Mouse (Mus musculus) T-helper 17 cell (primary cell): ENCODE measurements around the gene Spg20.

ENCODE experiments used
- in situ Hi-C, 2 experiments: fragments of 300-600 bp; cut with MboI, MseI; formaldehyde crosslinking; loops; 1 replicate in 1 of 2; 2 replicates in 1 of 2; pipeline ENCODE4 v1.15.1; 2025; ENCODE audit warnings: high pct_unique_total_duplicates in 2 of 2

Gene Spg20

DNA sequence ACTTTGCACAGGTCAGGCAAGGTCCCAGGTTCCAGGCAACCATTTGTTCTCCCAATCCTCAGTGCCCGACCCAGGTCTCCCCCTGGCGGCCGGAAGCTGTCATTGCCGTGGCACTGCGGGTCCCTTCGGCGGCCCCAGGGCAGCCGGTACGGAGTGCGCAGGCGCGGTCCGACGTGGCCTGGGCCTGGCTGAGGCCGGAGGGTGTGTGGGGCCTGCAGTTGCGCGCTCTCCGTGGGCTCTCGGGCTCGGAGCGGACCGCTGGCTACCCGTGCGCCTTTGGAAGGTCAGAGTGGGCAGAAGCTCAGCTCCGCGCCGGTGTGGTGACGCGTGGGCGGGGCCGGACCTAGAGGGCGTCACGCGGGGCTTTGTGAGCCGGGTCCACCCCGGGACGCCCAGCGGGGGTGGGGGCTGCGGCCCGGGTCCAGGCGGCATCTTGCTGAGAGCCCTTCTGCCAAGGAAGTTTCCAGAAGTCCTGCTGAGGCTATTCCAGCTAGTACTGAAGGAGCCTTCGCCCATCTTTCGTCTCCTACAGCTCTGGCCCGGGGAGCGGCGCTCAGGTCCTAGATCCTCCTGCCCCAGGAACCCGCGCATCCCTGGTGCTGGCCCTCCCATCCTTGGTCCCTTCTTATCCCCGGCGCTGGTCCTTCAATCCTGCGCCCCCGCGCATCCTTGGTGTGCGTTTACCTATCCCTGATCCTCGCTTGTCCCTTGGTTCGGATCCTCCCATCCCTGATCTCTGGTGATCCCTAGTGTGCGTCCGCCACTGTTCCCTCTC is at the start of gene Spg20:
Gene Spg20 (plus strand): TSS at position 174 of the 775 bp plus-strand sequence.
- in situ Hi-C loops = loop anchor here (10.0 to 25.0 kb wide), 2 partner anchors 297 to 1650 kb away; partner anchors contain the start of genes Nhlrc3 (in 1 of the 2) and Proser1 (in 1 of the 2)

DNA sequence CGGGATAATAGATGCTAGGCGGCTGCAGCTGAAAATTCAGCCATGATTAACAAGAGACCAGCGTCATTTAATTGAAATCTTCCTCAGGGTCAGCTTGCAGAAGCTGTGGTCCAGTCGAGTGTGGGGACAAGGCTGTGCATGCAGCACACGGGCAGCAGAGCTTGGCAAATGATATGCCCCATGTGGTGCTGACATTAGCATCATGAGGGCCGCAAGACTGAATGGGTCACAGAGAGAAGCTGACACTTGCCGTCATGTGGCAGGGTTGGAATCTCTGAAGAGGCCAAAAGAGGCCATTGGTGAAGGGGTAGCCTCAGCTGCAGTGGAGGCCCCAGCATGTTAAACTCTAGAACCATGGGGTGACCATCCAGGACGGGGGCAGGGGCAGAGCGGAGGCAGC is 49.3 kb upstream of the Spg20 start:
- in situ Hi-C loops = loop anchor here in 1 of 2 experiments (25.0 kb wide), 1 partner anchor 700 kb away; the partner anchor contains the start of gene Postn

DNA sequence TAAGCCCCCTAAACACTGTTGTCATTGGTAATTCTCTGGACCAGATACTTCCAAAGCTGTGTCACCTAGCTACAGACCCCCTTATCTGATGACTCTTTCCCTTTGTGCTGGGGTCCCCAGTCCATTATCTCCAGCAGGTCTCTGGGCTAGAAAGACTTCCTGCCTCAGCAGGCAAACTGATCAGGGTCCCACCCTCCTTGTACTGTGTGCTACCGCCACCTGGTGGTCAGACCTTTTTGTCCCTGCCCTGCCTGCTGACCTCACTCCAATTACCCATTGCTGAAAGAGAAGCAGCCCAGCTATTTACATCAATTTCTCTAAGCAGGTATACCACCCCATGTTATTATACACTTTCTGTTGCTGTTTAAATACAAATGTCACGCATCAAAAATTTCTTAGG is 47.5 kb upstream of the Spg20 start:
- in situ Hi-C loops = loop anchor here in 1 of 2 experiments (25.0 kb wide), 1 partner anchor 702 kb away; the partner anchor contains the start of gene Postn

DNA sequence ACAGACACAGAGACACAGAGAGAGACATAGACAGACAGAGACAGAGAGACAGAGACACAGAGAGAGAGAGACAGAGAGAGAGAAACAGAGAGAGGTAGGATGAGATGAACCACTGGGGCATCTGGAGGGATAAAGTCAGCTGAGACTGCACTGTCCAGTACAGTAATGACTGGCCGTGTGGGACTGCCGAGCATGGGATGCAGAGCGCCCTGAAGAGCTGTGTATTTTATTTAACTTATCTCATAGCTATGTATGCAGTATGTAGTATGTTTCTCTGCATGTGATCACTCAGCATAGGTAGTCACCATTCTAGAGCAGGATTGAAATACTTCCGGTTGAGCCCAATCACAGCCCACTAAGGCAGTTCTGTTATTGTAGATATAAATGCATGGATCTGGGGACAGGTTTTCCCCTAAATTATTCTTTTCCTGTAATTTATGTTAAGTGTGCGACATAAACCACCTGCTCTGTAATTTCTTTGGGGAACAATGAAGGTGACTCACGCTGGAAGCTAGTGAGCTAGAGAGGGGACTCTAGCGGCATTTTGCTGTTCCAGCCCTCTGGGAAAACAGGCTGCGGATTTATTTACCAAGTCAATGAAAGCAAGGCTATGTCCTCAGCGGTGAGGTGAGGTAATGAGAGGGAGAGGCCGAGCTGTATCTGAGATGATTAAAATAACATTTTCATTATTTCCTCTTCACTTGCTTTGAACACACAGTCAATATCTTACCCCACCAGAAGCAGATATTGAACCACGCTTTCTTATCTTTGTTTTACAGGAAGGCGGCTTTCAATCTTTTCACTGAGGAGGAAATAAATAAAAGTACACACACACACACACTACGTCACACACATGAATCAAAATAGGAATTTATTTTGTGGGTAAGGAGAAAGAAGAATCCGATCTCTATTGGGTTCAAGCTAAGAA is 45.9 kb upstream of the Spg20 start:
- in situ Hi-C loops = loop anchor here in 1 of 2 experiments (25.0 kb wide), 1 partner anchor 704 kb away; the partner anchor contains the start of gene Postn

DNA sequence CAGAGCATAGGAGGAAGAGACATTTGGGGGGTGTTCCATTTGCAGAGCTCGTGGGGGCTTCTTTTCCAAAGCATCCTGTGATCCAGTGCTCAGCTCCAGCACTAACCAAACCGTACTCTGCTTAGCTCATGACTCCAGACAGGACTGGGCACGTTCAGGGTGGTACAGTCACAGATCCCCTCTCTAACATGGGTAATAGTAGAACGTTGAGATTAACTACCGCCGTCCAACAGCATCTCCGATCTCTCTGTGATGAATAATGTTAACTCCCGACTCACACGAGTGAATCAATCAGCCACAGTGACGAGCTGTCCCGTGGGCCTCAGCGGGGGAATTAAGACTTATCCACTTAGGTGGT is 45.3 kb upstream of the Spg20 start:
- in situ Hi-C loops = loop anchor here in 1 of 2 experiments (25.0 kb wide), 1 partner anchor 704 kb away; the partner anchor contains the start of gene Postn

DNA sequence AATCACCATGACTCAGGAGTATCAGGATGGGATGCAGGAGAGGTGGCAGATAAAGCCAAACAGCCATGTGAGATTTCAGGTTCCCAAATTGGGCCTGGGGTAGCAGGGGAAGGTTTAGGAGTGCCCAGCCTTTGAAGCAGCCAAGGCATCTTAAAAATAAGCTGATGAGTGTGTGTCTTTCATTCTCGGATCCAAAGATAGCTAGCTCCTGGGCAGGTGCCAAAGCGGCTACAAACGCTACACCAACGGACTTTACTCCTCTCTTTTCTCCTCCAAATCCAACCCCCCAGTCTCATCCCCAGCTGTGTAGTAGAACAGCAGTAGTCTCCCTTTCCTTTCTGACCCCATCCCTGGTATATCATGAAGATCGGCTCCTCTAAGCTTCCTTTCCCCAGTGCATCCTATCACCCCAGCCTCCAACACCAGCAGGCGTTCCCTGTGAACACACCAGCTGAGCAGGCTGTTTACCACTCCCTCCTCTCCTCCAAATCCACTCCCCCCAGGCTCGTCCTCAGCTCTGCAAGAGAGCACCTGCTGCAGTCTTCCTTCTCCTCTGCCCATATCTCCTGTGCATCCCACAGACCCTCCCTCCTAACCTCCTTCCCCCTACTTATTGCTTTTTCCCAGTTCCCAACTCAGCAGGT is 44.0 kb upstream of the Spg20 start:
- in situ Hi-C loops = loop anchor here in 1 of 2 experiments (25.0 kb wide), 1 partner anchor 706 kb away; the partner anchor contains the start of gene Postn

DNA sequence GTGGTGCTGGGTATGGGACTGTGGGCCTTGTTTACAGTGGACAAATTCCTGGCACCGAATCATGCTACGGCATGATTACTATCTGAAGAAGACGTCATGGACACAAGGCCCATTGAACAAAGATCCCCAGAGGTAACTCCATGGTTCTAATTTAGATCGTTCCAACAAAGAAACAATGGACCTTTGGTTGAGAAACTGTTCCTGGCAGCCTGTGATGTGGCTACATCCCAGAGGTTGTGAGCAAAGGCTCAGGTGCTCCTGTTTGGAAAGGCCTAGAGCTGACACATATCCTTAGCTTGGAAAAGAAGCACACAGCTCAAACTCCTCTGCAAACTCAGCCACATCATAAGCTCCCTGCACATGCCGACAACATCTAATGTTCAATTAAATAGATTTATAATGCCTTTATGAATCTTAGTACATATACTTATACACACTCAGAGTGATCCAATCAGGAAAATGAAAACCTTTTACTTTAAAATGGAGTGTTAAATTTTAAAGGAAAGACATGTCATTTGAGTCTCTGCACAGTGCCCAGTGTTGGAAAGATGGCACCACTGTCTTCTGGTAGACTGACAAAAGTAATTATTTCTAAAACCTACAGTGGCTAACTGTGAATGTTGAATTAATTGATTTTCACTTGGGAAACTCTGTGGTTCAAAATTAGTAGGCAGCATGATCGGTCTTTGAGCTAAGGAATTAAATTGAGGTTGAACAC is 37.2 kb upstream of the Spg20 start:
- in situ Hi-C loops = loop anchor here (5.0 to 25.0 kb wide), 3 partner anchors 83 to 712 kb away; partner anchors contain the start of gene Postn (in 1 of the 2)

DNA sequence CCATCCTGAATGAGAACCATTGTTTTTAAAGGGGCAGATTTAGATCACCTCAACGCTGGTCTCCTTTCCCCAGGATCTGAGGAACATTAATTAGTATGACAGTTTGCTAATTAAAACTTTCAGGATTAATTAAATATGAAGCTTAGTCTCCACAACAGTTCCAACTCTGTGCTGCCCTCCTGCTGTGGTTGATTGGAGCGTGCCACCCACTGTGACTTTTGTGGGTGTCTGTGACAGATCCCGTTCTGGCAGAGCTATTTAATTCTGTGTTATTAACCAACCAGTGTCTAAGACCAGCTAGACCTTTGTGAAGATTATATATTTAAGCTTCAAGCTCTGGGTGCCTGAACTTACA is 36.6 kb upstream of the Spg20 start:
- in situ Hi-C loops = loop anchor here in 1 of 2 experiments (5.0 kb wide), 1 partner anchor 82 kb away; no protein-coding TSS in a partner anchor

DNA sequence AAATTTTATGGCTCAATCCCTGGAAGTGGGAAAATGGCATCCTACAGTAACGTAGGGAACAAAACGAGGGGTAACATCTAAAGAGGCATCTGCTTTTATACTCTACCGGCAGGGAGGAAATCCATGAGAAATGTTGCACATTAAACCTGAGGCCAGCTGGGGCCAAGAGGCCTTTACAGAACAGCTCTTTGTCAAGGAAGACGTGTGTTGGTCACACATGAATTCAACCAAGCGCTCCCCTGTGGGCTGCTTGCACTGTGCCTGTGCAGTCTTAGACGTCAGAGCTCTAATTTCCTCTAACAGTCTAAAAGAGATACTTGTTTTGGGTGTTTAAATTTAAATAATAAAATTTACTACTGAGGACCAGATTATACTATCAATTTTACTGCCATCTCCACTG is 33.7 kb upstream of the Spg20 start:
- in situ Hi-C loops = loop anchor here in 1 of 2 experiments (5.0 kb wide), 1 partner anchor 79 kb away; no protein-coding TSS in a partner anchor

DNA sequence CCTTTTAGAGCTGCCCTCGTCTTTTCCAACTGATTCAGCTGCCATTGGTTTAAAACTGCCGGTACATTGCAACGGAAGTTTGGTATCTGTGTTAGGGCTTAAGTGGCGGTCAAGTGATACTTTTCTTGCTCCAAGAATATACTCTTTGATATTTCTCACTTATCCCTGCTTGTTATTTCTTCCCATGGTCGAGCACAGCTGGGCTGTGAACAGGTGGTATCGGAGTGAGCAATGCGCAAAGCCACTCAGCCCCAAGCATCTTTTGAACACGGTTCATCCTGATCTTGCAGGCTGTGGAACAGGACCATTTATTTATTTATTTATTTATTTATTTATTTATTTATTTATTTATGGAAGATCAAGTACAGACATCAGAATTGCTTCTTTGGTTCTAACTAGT is 32.3 kb upstream of the Spg20 start:
- in situ Hi-C loops = loop anchor here in 1 of 2 experiments (5.0 kb wide), 1 partner anchor 78 kb away; no protein-coding TSS in a partner anchor

DNA sequence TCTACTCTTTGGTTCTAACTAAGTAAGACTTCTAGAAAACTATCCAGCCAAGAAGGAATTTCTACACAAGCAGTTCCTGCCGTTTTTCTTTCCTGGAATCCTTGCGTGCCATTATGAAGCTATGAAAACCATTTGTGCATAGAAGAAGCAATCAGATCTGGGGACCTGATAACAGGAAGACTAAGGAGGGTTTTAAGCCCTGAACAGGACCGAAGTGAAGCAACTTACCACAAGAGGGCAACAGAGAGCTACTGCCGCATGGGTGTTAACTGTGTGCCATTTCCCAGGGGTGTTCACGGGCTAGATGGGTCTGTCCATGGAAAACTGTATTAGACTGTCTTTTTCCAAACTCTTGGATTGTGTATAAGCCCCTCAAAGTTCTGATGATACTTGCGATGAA is 31.9 kb upstream of the Spg20 start:
- in situ Hi-C loops = no loop called here

DNA sequence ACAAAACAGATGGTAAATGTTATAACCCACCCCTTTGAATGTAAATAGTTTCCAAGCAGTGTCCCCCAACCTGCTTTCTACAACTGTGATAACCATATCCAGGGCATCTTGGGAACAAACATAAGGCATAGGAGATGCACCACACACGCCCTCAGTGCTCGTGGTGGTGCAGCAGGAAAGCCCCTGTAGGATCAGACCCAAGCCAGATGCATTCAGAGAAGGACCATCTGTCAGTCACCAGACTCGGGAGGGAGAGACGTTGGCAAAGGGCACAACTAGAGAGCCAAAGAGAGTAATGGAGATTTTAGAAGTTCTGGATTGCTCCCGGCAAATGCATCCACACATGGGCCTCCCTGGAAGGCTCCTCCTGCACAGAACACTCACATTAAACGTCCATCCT is 27.1 kb upstream of the Spg20 start:
- in situ Hi-C loops = loop anchor here in 1 of 2 experiments (5.0 kb wide), 1 partner anchor 273 kb away; no protein-coding TSS in a partner anchor

DNA sequence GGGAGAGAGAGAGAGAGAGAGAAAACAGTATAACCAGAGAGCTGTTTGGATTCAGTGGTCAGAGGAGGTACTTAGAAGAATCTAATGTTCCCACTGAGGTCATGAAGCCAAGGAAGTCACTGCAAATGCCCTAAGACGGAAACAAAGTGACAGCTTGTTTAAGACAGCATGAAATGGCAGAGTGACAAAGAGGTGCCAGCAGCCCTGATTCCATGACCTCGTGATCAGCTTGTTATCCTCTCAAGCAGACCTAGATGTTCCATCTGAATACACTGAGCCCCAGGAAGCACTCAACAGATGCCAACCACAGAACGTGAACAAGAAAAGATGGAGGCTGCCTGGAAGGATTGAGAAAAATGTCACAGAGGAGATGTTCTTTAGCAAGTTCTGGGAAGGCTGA is 26.2 kb upstream of the Spg20 start:
- in situ Hi-C loops = loop anchor here in 1 of 2 experiments (5.0 kb wide), 1 partner anchor 272 kb away; no protein-coding TSS in a partner anchor

DNA sequence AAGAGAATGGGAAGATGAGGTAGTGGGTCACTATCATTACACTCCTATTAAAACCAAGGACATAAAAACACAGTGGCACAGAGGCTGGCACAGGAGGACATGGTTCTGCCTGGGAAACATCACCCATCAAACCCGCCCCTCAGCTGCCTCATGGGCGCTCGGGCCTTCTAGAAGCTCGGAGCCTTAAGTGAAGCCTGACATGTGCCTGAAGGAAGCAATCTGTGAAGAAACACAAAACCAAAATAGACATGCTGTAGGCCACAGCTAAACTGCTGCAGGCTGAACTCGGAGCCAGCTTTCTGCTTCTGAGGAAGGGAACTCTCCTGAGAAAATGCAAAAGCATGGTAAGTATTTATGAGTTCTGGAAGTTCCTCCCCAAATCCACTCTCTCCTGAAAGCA is 25.0 kb upstream of the Spg20 start:
- in situ Hi-C loops = loop anchor here in 1 of 2 experiments (5.0 kb wide), 1 partner anchor 270 kb away; no protein-coding TSS in a partner anchor

DNA sequence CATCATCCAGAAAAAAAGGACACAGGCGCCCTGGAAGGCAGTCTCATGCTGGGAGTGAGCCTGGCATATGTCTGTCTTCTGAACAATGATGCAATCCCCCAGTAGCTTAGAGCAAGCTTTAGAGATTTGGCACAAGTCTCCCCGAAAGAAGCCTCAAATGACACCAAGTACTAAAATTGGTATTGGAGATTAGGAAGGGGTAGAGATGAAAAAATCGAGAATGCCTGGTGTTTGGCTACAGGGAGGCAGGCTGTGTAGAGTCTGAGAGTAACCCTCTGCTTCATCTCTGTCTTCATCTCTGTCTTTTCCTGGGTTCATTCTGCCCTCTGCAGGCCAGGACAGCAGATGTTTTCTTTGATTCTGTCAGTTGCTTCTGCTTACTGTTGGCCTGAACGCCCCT is 24.5 kb upstream of the Spg20 start:
- in situ Hi-C loops = loop anchor here in 1 of 2 experiments (5.0 kb wide), 1 partner anchor 270 kb away; no protein-coding TSS in a partner anchor

DNA sequence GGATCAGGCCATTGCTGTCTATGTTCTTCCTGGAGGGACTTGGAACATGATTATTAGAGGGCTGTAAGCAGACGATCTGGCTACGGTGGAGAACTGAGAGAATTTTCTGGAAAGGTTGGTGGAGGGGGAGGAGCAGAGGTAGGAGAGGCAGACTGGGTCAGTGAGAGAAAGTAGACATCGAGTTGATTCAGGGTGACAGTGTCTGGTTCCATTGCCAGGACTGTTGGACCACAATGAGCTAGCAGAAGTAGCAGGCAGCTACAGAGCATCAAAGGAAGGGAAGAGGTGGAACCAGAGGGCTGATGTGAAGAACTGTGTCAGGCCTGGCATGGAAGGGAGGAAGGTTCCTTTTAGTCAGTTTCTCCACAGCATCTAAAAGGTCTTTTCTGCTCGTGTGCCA is 23.5 kb upstream of the Spg20 start:
- in situ Hi-C loops = loop anchor here in 1 of 2 experiments (5.0 kb wide), 1 partner anchor 269 kb away; no protein-coding TSS in a partner anchor

DNA sequence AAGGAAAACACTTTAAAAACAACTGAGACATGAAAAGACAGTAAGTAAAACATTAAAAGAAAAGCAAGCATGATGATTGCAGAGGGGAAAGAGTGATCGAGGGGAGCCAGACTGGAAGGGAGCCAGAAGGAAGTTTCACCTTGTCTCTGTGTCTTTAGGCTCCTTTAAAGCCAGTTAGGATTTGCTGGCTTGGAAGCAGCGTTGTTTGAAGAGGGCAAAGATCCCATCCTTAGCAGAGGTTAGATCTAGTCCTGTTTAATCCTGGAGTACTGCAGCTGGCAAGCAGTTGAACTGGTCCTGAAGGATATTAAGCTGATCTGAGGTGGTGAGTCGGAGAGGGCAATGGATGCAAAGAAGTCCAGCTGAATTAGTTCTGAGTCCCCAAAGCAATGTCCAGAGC is 23.1 kb upstream of the Spg20 start:
- in situ Hi-C loops = loop anchor here in 1 of 2 experiments (5.0 kb wide), 1 partner anchor 268 kb away; no protein-coding TSS in a partner anchor

DNA sequence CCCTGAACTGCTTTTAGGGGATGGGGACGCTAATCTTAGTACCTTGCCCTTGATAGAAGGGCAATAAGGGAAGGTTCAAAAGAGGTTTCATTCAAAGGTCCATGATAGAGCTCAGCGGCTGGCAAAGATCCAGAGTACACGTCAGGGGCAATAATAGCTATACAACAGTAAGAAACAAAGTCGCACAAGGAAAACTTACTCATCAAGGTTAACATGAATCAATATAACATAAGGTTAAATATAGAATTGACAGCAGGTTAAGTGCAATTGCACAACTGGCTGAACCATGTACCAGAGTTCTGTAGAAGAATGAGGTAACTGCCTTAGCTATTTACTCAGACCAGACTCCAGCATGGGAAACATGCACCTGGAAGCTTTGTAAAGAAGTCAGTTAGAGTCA is 22.6 kb upstream of the Spg20 start:
- in situ Hi-C loops = loop anchor here in 1 of 2 experiments (5.0 kb wide), 1 partner anchor 268 kb away; no protein-coding TSS in a partner anchor

DNA sequence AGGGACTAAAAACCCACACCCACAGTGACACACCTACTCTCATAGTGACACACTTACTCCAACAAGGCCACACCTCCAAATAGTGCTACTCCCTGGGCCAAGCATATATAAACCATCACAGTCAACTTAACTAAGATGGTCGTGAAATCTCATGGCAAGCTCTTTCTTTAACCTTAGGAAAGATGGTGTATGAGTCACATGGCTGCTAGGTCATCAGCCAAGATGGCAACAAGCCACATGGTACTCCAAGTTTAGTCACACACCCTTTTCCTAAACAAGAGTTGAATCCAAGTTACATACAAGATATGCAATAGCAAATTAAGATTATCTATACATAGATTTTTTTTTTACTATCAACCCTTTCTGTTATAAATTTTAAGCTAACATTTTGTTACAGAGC is 18.7 kb upstream of the Spg20 start:
- in situ Hi-C loops = no loop called here
